Mouse (Mus musculus) layer of hippocampus, adult 9-10 months (tissue): ENCODE results near the gene A1cf.
A peak's percentile ranks its signal among the peaks of the same experiment; 100 is the strongest.

Experiments used
- DNase-seq: peaks from one replicate; pipeline ENCODE4 v3.0.0; 2022; ENCODE audit warnings: low spot score

A1cf gene

GRCm38 (mm10) chr19:31953799-31954198 lies 85.2 kb downstream of the A1cf start:
- DNase-seq: no peak

GRCm38 (mm10) chr19:31954267-31954666 lies 85.7 kb downstream of the A1cf start:
- DNase-seq: no peak

DNA sequence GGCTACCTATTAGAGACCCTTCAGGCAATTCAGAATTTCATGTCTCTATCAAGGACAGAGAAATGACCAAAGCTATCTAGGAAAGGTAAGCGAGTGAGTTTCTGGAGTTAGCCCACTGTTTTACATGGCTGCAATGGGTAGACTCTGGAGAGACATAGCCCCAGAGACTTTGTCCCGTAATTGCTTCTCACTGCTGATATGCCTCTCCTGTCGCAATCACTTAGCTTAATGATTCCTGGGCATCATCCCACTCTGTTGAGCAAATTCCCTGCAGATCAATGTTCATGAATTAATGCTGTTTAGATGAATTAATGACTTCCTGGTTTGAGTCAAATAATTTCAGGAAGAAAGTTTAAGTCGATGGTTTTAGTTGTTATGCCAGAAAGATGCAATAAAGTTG lies 86.1 kb downstream of the A1cf start:
- no peak for DNase-seq

- DNase-seq: no peak
Measured at GRCm38 (mm10) chr19:31956359-31956758, 87.8 kb downstream of the A1cf start.

DNA sequence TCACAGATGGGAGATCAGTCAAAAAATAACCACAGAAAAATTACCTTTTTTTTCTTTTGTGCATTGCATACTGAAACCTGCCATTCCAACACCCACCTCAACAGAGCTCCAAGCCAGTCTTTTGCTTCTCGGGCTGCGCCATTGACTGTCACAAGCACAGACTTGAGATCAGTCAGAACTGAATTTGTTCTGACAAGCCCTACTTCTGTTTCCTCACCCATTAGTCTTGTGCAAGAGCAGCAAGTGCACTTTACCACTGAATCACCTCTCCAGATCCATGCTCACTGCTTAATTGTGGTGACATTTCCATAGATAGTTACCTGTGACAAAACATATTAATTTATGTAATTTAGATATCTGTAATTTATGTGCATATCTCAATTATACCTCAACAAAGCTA lies 91.9 kb downstream of the A1cf start:
- DNase-seq: no peak

- no peak for DNase-seq
Measured at GRCm38 (mm10) chr19:31963147-31963546, 94.6 kb downstream of the A1cf start.

DNA sequence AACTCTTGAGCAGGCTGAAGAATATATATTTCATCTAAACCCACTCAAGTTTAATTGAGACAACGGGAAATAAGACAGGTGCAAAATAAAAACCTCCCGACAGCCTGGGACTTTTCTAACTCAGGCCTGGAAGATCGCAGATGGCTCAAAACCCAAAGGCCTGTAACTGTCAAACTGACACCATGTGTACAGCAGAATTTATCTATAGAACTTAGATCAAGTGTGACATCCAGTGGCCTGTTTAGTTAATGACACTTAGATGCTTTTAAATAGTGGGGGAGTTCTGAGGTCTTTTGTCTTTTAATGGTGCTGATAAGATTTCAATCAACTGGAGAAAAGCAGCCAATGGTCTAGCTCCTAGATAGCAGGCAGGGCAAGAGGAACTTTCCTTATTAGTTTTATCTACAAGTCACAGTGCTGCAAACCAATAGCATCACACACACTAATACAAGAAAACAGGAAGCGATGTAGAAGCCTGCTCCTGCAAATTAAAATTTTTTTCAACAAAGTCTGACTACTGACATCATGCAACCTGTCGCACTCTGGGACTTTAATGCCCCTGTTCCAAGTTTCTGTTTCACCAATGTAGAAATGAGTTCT lies 99.5 kb downstream of the A1cf start:
- no peak for DNase-seq

DNA sequence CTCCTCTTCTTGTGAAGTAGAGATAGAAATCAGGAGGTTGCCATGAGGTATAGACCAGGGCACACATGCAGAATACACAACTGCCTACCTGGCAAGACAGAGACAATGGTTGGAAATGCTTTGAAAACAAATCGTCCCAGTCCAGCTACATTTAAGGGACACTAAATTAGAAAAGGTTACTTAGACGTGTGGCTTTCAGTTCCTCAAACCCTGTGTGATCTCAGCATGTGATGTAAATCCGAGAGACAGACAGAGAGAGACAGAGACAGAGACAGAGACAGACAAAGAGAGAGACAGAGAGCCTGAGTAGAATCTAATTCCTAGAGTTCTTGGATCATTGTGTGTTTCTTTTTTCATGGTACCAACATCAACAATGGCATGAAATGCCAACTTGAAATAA lies 102.8 kb downstream of the A1cf start:
- no peak for DNase-seq

GRCm38 (mm10) chr19:31971998-31972397 lies 103.4 kb downstream of the A1cf start:
- peak; percentile 69 for DNase-seq

GRCm38 (mm10) chr19:31975882-31976281 lies 107.3 kb downstream of the A1cf start:
- DNase-seq: no peak

- DNase-seq: no peak
Measured at GRCm38 (mm10) chr19:31991057-31991456, 122.5 kb downstream of the A1cf start.

- no peak for DNase-seq
Measured at GRCm38 (mm10) chr19:31996916-31997315, 128.4 kb downstream of the A1cf start.
